Mouse (Mus musculus) lung, embryonic 15.5 days (tissue): ENCODE measurements at regions not wholly inside any gene's neighbourhood (a gene's known extent, or its start where the extent isn't known, plus 50 kb on each side); places are given as distances from the start of the nearest gene placed in this dataset.
A peak's percentile ranks its signal among the peaks of the same experiment; 100 is the strongest.

Experiments used
- ATAC-seq: fragments of 200-750 bp; cut with Nextera tagmentation; 2 replicates; pipeline ENCODE4 v1.8.0; 2017; ENCODE audit warnings: moderate number of reproducible peaks, borderline replicate concordance; ENCODE audit not compliant: low FRiP score, low TSS enrichment; ENCODE audit errors: extremely low read depth
- H3K27ac ChIP-seq: fragments of 300-500 bp; sonication (generic); 2 replicates; pipeline ENCODE4 v1.5.1; 2015; ENCODE audit warnings: moderate library complexity, mild to moderate bottlenecking, inconsistent platforms
- H3K27me3 ChIP-seq: fragments of 300-500 bp; sonication (generic); 2 replicates; pipeline ENCODE4 v1.6.1; 2015; ENCODE audit warnings: inconsistent platforms
- H3K36me3 ChIP-seq: fragments of 300-500 bp; sonication (generic); 2 replicates; pipeline ENCODE4 v1.6.1; 2015; ENCODE audit warnings: inconsistent platforms
- H3K4me1 ChIP-seq: fragments of 300-500 bp; sonication (generic); 2 replicates; pipeline ENCODE4 v1.6.1; 2015; ENCODE audit warnings: inconsistent platforms
- H3K4me2 ChIP-seq: fragments of 300-500 bp; sonication (generic); 2 replicates; pipeline ENCODE4 v1.6.1; 2015; ENCODE audit warnings: inconsistent platforms, mild to moderate bottlenecking, moderate library complexity
- H3K4me3 ChIP-seq: fragments of 300-500 bp; sonication (generic); 2 replicates; pipeline ENCODE4 v1.5.1; 2015; ENCODE audit warnings: mild to moderate bottlenecking, inconsistent platforms
- H3K9ac ChIP-seq: fragments of 300-500 bp; sonication (generic); 2 replicates; pipeline ENCODE4 v1.6.1; 2015; ENCODE audit warnings: inconsistent platforms
- H3K9me3 ChIP-seq: fragments of 300-500 bp; sonication (generic); 2 replicates; pipeline ENCODE4 v1.6.1; 2016; ENCODE audit warnings: inconsistent platforms
- WGBS: fragments of 180-500 bp; shearing (Covaris S2); methylation state at CpG from one replicate; pipeline ENCODE4 v1.1.7; 2015; 5-methylcytosine and 5-hydroxymethylcytosine counted together

DNA sequence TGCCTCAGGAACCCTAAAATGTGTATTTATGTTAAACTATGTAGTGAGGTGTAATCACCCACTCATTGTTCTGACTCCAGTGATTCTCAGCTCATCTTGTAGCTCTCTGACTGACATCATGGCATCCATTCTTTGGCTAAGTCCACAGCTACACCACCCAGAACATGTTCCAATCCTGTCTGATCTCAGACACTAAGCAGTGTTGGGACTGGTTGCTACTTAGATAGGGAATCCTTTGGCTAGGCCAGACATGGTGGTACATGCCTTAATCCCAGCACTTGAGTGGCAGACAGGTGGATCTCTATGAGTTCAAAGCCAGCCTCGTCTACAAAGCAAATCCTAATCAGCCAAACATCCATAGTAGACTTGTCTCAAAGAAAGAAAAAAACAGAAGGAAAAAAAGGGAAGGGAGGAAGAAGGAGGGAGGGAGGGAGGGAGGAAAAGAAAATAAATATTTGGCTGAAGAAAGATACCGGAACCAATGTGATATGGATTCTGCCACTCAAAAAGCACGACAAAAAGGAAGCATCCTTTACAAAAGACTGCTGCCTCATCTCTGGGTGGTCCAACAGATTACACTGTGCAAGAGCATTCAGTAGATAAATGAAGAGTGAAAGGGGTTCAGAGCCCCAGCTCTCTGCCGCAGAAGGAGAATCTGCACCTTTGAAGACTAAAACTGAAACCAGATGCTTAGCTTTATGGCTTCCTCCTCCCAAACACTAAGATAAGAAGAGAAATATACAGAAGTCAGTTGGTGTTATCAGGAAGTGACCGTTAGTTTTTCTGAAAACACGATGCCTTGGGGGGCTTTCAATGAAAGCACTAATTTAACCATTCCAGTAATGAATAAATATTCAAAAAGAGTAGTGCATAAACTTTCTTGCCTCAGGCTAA lies 51.5 kb upstream of the Med13 start:
- no peak overlapping the region for H3K9ac ChIP-seq
- H3K27me3 ChIP-seq, result peaks cover 8% of the 10 kb centered on the region; the same call in 1 of the 2 replicates
- H3K4me3 ChIP-seq, result no peak overlapping the region
- H3K36me3 ChIP-seq, result no peaks in the 10 kb centered on the region
- ATAC-seq, result no peak
- H3K27ac ChIP-seq, result no peak overlapping the region
- no peaks in the 10 kb centered on the region for H3K9me3 ChIP-seq
- WGBS, result 21% methylated on average over 6 of the region's 6 CpGs
- no peak overlapping the region for H3K4me2 ChIP-seq
- H3K4me1 ChIP-seq, result 0 out of 2 replicates have a peak, but pooled peaks cover 3% of the 10 kb centered on the region

DNA sequence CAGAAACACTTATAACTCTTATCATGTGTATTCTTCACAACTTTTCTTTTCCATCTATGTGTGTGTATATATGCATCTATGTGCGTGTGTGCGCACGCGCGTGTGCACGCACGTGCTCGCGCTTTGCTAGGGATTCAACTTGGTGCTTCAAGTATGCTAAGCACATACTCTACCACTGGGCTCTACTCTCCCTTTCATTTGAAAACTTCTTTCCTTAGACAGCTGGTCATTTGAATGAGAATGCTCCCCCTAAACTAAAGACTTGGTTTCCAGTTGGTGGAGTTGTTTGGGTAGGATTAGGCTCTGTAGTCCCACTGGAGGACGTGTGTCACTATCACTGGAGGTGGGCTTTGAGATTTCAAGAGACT lies 52.2 kb upstream of the Med13 start:
- 80% methylated on average over 10 of the region's 10 CpGs for WGBS
- Histone ChIP-seq H3K27me3 (peaks cover 8% of the 10 kb centered on the region; the same call in 1 of the 2 replicates), H3K9ac (no peak overlapping the region), H3K36me3 (no peaks in the 10 kb centered on the region), H3K4me2 (no peak overlapping the region), H3K4me1 (no peaks in the 10 kb centered on the region), H3K9me3 (no peaks in the 10 kb centered on the region), H3K4me3 (no peak overlapping the region), H3K27ac (no peak overlapping the region)
- ATAC-seq, result no peak

DNA sequence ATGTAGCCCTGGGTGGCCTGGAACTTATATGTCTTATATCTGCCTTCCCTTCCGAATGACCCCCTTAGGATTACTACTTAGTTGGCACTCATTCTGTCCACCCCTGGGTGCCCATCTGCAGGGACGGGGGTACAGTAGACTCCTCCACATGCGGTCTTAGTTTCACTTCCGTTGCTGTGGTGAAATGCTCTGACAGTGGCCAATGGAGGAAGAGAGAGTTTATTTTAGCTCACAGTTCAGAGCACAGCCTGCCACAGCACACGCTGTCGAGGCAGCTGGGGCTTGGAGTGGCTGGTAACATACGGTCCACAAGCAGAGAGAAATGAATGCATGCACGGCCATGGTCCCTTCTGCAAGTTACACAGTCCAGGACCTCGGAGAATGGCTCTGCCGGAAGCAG lies 53.1 kb upstream of the Med13 start:
- no peaks in the 10 kb centered on the region for H3K4me1 ChIP-seq
- WGBS, result 78% methylated on average over 10 of the region's 10 CpGs
- H3K27ac ChIP-seq, result no peak overlapping the region
- H3K4me2 ChIP-seq, result no peak overlapping the region
- H3K36me3 ChIP-seq, result no peaks in the 10 kb centered on the region
- no peak overlapping the region for H3K4me3 ChIP-seq
- H3K27me3 ChIP-seq, result peaks cover 8% of the 10 kb centered on the region; the same call in 1 of the 2 replicates
- H3K9ac ChIP-seq, result no peak overlapping the region
- H3K9me3 ChIP-seq, result no peaks in the 10 kb centered on the region
- ATAC-seq, result no peak

DNA sequence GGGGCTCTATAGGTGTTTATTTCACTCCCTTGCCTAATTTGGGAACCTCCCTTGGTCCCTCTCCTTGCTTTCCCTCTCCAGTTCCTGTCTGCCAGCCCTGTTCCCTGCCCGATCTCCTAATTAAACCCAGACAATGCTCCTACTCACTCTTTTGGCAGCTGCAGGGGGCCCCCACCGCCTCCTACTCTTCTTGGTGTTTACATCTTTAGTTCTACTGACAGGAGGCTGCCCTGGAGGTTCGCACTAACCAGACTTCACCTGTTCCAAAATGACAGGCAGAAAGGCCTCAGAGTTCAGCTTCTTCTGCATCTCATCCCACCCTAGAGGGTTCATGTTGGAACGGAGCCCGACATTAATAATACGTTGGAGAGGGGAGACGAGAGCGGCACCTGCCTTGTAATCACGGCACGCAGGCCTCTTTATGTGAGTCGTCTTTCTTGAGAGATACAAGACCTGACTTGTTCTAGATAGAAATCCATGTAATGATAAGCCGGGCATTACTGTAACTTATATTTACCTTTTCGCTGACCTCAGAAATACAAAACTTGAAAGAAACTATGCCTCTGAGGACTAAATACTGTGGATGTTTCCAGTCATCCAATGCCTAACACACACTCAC lies 55.5 kb upstream of the Med13 start:
- H3K4me2 ChIP-seq, result no peak overlapping the region
- no peaks in the 10 kb centered on the region for H3K36me3 ChIP-seq
- no peak overlapping the region for H3K9ac ChIP-seq
- no peak for ATAC-seq
- no peak overlapping the region for H3K4me3 ChIP-seq
- no peaks in the 10 kb centered on the region for H3K9me3 ChIP-seq
- 43% methylated on average over 13 of the region's 13 CpGs for WGBS
- no peaks in the 10 kb centered on the region for H3K4me1 ChIP-seq
- peaks cover 11% of the 10 kb centered on the region; the same call in 1 of the 2 replicates for H3K27me3 ChIP-seq
- no peak overlapping the region for H3K27ac ChIP-seq

DNA sequence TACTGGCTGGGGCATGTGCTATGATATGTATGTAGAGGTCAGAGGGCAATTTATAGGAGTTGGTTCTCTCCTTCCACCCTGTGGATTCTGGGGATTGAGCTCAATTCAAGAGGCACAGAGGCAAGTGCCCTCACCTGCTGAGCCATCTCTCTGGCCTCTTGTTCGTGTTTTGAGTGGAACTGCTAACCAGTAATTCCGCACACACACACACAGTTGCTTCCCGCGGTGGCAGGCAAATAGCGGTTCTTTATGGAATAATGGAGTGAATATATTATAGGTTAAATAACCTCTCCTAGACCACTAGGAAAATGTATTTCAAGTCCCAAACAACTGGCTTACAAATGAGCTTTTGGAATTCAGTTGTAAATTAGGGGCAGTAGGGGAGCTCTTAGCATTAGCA lies 59.1 kb upstream of the Med13 start:
- Histone ChIP-seq H3K9ac (no peak overlapping the region), H3K4me2 (no peak overlapping the region), H3K27ac (no peak overlapping the region), H3K4me1 (no peaks in the 10 kb centered on the region), H3K9me3 (no peaks in the 10 kb centered on the region), H3K4me3 (no peak overlapping the region), H3K27me3 (peaks cover 24% of the 10 kb centered on the region; the same call in 1 of the 2 replicates), H3K36me3 (no peaks in the 10 kb centered on the region)
- ATAC-seq, result no peak
- 72% methylated on average over 5 of the region's 5 CpGs for WGBS

DNA sequence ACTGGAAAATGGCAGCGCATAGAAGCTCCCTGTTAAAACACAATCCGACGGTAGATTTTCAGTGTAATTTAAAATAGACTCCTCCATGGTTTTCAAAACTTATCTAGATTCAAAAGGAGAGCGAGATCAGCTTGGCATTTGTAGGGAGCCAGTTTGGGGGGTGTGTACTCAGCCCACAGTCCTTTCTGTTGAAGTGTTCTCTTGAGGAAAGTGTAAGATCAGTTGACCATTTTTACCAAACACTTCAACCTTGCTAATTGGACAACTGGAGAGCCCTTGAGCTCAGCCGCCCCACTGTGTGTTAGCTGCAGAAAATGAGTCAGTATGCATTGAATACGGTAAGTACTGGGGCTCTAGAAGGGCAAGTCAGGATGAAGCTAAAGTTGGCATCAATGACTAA lies 59.8 kb upstream of the Med13 start:
- 61% methylated on average over 6 of the region's 6 CpGs for WGBS
- Histone ChIP-seq H3K9ac (no peak overlapping the region), H3K4me1 (no peaks in the 10 kb centered on the region), H3K27ac (no peak overlapping the region), H3K36me3 (no peaks in the 10 kb centered on the region), H3K27me3 (peaks cover 20% of the 10 kb centered on the region; the same call in 1 of the 2 replicates), H3K4me3 (no peak overlapping the region), H3K9me3 (no peaks in the 10 kb centered on the region), H3K4me2 (no peak overlapping the region)
- ATAC-seq, result no peak

DNA sequence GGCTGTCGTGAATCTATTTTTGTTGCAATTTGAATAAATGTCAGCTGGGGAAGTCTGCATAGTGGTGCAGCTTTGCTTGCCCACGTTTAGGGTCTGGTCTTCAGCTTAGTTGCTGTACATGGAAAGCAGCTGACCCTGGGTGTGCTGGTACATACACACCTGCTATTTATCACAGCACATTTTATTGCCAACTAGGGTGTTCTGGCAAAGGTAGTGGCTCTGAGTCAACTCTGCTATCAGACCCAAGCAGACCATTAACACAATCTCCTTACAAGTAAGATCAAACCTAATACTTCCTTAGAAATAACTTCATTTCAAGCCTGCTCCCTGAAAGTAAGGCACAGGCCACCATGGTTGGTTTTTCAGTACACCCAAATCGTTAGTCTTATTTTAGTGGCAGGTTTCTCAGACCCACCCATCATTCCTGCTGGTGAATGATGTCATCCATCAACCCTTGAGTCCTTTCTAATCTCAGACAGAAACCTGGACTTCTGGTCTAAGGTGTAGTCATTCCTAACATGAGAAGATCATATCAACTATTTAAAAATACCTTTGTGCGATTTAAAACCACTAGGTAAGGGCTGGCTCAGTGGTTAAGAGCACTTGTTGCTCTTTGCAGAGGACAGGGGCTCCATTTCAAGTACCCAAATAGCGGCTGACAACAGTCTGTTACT lies 62.5 kb upstream of the Med13 start:
- H3K9me3 ChIP-seq, result no peaks in the 10 kb centered on the region
- WGBS, result 59% methylated on average over 5 of the region's 5 CpGs
- no peak for ATAC-seq

DNA sequence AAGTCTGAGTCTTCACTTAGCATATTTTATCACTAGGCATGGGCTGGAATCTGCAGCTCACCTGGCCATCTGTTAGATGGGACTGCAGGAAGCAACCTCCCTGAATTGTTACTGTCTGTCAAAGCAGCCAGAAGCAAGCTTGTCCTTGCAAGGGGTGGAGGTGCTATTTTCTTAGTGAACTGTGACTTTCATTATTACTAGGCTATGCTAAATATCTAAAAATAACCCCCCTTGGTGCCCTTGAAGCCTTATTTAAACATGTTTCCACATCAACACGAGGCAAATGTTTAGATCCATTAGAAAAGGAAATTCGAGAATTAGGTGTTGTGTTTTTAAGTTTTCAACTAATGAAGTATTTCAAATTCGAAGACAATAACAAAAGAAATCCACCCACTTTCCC lies 55.5 kb upstream of the Rnft1 start:
- WGBS, result 26% methylated on average over 3 of the region's 3 CpGs
- H3K27me3 ChIP-seq, result no peaks in the 10 kb centered on the region
- no peaks in the 10 kb centered on the region for H3K36me3 ChIP-seq
- ATAC-seq, result no peak
- H3K4me2 ChIP-seq, result no peak overlapping the region
- H3K9ac ChIP-seq, result no peak overlapping the region
- no peaks in the 10 kb centered on the region for H3K9me3 ChIP-seq
- H3K4me3 ChIP-seq, result no peak overlapping the region
- H3K4me1 ChIP-seq, result no peaks in the 10 kb centered on the region
- no peak overlapping the region for H3K27ac ChIP-seq

More for the DNA sequence above, 62.5 kb upstream of the Med13 start:
- Histone ChIP-seq H3K9ac (no peak overlapping the region), H3K4me2 (no peak overlapping the region), H3K36me3 (no peaks in the 10 kb centered on the region), H3K4me1 (no peaks in the 10 kb centered on the region), H3K27ac (no peak overlapping the region), H3K4me3 (no peak overlapping the region), H3K27me3 (peaks cover 16% of the 10 kb centered on the region; the same call in 1 of the 2 replicates)

DNA sequence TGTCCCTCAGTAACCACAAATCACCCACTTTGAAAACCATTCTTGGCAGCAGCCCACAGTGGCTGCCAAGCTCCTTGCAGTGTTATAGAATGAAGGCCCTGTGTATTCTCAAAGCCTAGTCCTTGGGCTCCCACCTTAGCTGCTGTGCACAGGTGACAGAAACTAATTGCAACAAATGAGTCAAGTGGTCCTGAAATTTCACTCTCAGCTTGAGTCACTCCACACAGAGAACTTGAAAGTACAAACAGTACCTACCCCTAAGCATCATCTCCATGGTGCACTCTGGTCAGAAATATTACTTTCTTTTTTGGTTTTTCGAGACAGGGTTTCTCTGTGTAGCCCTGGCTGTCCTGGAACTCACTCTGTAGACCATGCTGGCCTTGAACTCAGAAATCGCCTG lies 54.2 kb upstream of the Rnft1 start:
- Histone ChIP-seq H3K36me3 (no peaks in the 10 kb centered on the region), H3K27ac (no peak overlapping the region), H3K4me1 (no peaks in the 10 kb centered on the region), H3K4me2 (no peak overlapping the region), H3K9me3 (no peaks in the 10 kb centered on the region), H3K9ac (no peak overlapping the region), H3K27me3 (no peaks in the 10 kb centered on the region), H3K4me3 (no peak overlapping the region)
- WGBS, result 77% methylated on average over 2 of the region's 2 CpGs
- ATAC-seq, result no peak

DNA sequence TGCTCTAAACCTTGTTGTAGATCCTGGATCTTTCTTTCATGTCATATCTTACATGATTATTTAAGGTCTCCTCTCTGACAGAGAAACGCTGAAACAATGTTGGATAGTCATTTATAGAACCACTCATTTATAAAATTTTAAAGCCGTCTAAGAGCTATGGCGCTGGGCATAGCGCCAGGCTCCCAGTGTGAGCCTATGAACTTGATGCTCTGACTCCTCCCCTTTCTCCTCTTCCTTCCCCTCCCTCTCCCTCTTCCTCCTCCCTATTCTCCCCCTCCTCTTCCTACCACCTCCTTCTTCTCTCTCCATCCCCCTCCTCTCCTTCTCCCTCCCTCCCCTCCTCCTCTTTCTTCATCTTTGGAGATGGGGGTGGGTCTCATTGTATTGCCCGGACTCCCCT lies 52.9 kb upstream of the Rnft1 start:
- Histone ChIP-seq H3K9me3 (no peaks in the 10 kb centered on the region), H3K4me3 (no peak overlapping the region), H3K27me3 (no peaks in the 10 kb centered on the region; the same call in 1 of the 2 replicates), H3K9ac (no peak overlapping the region), H3K36me3 (no peaks in the 10 kb centered on the region), H3K27ac (no peak overlapping the region), H3K4me2 (peak overlapping the region; percentile 24; the same call in 1 of the 2 replicates), H3K4me1 (no peaks in the 10 kb centered on the region)
- WGBS, result 46% methylated on average over 5 of the region's 5 CpGs
- ATAC-seq, result no peak

DNA sequence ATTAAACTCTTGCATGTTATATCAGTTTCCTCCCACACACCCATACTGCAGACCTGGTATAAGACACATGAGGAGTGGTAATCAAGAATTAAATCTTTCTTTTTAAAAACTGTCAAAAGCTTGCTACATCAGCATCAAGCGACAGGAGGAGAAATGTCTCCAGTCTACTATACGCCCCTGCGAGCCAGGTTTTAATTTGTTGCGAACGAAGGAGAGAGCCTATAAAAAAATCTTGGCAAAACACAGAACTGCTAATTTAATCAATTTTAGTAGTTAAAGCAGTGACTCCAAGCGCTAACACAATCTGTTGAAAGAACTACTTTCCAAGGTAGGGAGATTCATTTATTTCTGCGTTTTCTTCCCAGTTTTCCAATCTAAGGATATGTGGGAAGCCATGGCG lies 50.4 kb upstream of the Rnft1 start:
- H3K9me3 ChIP-seq, result no peaks in the 10 kb centered on the region
- no peaks in the 10 kb centered on the region for H3K36me3 ChIP-seq
- no peak overlapping the region for H3K9ac ChIP-seq
- no peak overlapping the region for H3K27ac ChIP-seq
- ATAC-seq, result no peak
- H3K27me3 ChIP-seq, result peaks cover 7% of the 10 kb centered on the region; the same call in 1 of the 2 replicates
- H3K4me1 ChIP-seq, result no peaks in the 10 kb centered on the region
- WGBS, result 80% methylated on average over 8 of the region's 8 CpGs
- no peak overlapping the region for H3K4me3 ChIP-seq
- no peak overlapping the region for H3K4me2 ChIP-seq
